ENCODE assay signal across 9 mouse cellular contexts in the genomic region with DNA sequence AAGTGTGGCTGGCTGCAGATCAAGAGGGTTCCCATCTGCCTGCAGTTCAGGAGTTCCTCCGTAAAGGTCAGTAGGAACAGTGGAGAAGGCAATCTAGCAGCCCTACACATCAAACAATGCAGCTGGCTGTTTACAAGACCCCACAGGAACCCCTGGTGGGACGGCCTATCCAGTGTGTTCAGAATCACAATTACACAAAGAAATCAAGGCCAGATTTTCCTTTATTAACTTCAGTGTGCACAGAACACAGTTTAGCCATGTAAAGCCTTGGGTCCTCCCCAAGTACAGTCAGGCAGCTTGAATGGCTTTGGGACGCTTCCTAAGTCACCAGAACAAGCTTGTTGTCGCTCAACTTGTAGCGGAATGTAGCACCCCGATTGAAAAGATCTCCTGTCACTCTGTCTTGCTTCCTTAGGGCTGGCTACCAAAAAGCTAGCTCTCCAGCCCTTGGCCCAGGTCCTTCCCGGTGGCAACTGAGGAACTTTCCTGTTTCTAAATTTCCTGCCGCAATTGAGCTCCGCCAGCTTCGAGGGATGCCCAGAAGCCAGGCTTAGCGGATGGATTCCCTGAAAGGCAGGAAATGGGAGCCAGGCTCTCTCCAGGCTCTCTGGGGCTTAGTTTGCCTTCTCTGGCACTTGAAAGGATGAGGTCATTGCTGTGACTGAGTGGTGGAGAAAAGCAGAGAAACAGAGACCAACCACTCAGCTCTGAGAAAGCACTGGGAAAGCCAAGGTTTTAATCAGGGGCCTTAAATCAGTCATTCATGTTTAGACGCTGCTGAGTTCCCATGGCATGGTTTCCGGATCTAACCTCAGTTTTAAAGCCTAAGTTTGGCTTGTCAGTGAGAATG.
DNase-seq lines count a peak whose midpoint lies in the region; ATAC-seq and TF ChIP-seq lines count a peak whose summit lies in the region.
"Had no signal": no experiment of that assay in that cellular context is flagged by ENCODE, and none has a peak within 500 bp of the region (broad histone marks: within the 10 kb centered on the region; RNA-seq: fewer than 3 reads in every experiment).

No protein-coding gene starts in this region.

- no peaks in the 10 kb centered on the region for H3K36me3 ChIP-seq in midbrain, embryonic 14.5 days (ENCODE audit: control insufficient read depth, insufficient read depth, low read length)
- H3K36me3 ChIP-seq in midbrain, embryonic 15.5 days (replicated peaks) = no peaks in the 10 kb centered on the region
- no peaks in the 10 kb centered on the region for H3K36me3 ChIP-seq in embryonic facial prominence, embryonic 13.5 days
- no peaks in the 10 kb centered on the region for H3K36me3 ChIP-seq in heart, embryonic 16.5 days (ENCODE audit: control insufficient read depth, insufficient read depth)
- H3K36me3 ChIP-seq in lung, postnatal 0 days (ENCODE audit: insufficient read depth, low read length) = no peaks in the 10 kb centered on the region
- H3K36me3 ChIP-seq: liver, embryonic 15.5 days had no signal

- peak; percentile 4 for DNase-seq in midbrain, embryonic 14.5 days
- DNase-seq in lung, postnatal 0 days (ENCODE audit: low spot score) = peak; percentile 69
- no peak for DNase-seq in urinary bladder, adult 18-20 months (ENCODE audit: low spot score in 2 of 2)
- no peak for DNase-seq in spleen, postnatal 10 days (ENCODE audit: low spot score in 2 of 2)
- DNase-seq in urinary bladder, postnatal 14 days (ENCODE audit: low spot score) = no peak

- ATAC-seq in midbrain, embryonic 14.5 days (ENCODE audit: low FRiP score, low TSS enrichment) = no peak
- ATAC-seq in midbrain, embryonic 15.5 days (replicated peaks) = no peak
- ATAC-seq in embryonic facial prominence, embryonic 13.5 days (ENCODE audit: insufficient number of reproducible peaks, insufficient read depth, low FRiP score, low TSS enrichment, low read depth) = no peak
- ATAC-seq in heart, embryonic 16.5 days (replicated peaks; ENCODE audit: extremely low read depth, insufficient read depth, low FRiP score) = peak; percentile 74
- peak; percentile 84 for ATAC-seq in lung, postnatal 0 days

- 76% methylated on average over 13 of the region's 13 CpGs for whole genome bisulfite sequencing in midbrain, embryonic 14.5 days
- WGBS in midbrain, embryonic 15.5 days = 74% methylated on average over 13 of the region's 13 CpGs
- WGBS in embryonic facial prominence, embryonic 13.5 days = 26% methylated on average over 13 of the region's 13 CpGs
- 48% methylated on average over 13 of the region's 13 CpGs for WGBS in heart, embryonic 16.5 days
- WGBS in lung, postnatal 0 days = 19% methylated on average over 13 of the region's 13 CpGs

- TF ChIP-seq CTCF in lung, postnatal 0 days (IDR thresholded peaks at IDR 0.05) = no peak

- no peak for TF ChIP-seq EP300 in lung, postnatal 0 days (IDR thresholded peaks at IDR 0.05)

- no peak overlapping the region for H3K27ac ChIP-seq in midbrain, embryonic 14.5 days (replicated peaks; ENCODE audit: low read depth, low read length)
- no peak overlapping the region for H3K27ac ChIP-seq in midbrain, embryonic 15.5 days
- peak overlapping the region; percentile 90 for H3K27ac ChIP-seq in embryonic facial prominence, embryonic 13.5 days
- peak overlapping the region; percentile 62 for H3K27ac ChIP-seq in heart, embryonic 16.5 days (ENCODE audit: low read length)
- H3K27ac ChIP-seq in lung, postnatal 0 days (ENCODE audit: low read length) = 0 out of 2 replicates have a peak overlapping the region, but pooled peaks have one; percentile 1
- H3K27ac ChIP-seq: liver, embryonic 15.5 days had no signal

- no peaks in the 10 kb centered on the region for H3K9me3 ChIP-seq in midbrain, embryonic 14.5 days (ENCODE audit: control insufficient read depth, low read length)
- no peaks in the 10 kb centered on the region for H3K9me3 ChIP-seq in midbrain, embryonic 15.5 days
- H3K9me3 ChIP-seq in embryonic facial prominence, embryonic 13.5 days = no peaks in the 10 kb centered on the region
- no peaks in the 10 kb centered on the region for H3K9me3 ChIP-seq in heart, embryonic 16.5 days (replicated peaks; ENCODE audit: control insufficient read depth, low read length)
- no peaks in the 10 kb centered on the region for H3K9me3 ChIP-seq in lung, postnatal 0 days (ENCODE audit: low read length)
- H3K9me3 ChIP-seq: liver, embryonic 15.5 days had no signal

- no peak overlapping the region for H3K9ac ChIP-seq in midbrain, embryonic 14.5 days (replicated peaks; ENCODE audit: low read length)
- H3K9ac ChIP-seq in midbrain, embryonic 15.5 days = no peak overlapping the region
- no peak overlapping the region for H3K9ac ChIP-seq in embryonic facial prominence, embryonic 13.5 days
- H3K9ac ChIP-seq in heart, embryonic 16.5 days (ENCODE audit: low read length) = no peak overlapping the region
- no peak overlapping the region for H3K9ac ChIP-seq in lung, postnatal 0 days (replicated peaks; ENCODE audit: low read depth)
- H3K9ac ChIP-seq: liver, embryonic 15.5 days had no signal

- H3K4me2 ChIP-seq in midbrain, embryonic 14.5 days (ENCODE audit: low read length) = no peak overlapping the region
- H3K4me2 ChIP-seq in midbrain, embryonic 15.5 days = no peak overlapping the region
- H3K4me2 ChIP-seq in embryonic facial prominence, embryonic 13.5 days = peak overlapping the region; percentile 10
- peak overlapping the region; percentile 17; the same call in 1 of the 2 replicates for H3K4me2 ChIP-seq in heart, embryonic 16.5 days (ENCODE audit: low read depth, low read length)
- 0 out of 2 replicates have a peak overlapping the region, but pooled peaks have one; percentile 9 for H3K4me2 ChIP-seq in lung, postnatal 0 days (replicated peaks; ENCODE audit: low read depth, low read length)
- H3K4me2 ChIP-seq: liver, embryonic 15.5 days had no signal

- H3K4me3 ChIP-seq in midbrain, embryonic 14.5 days (replicated peaks; ENCODE audit: low read depth, low read length) = no peak overlapping the region
- H3K4me3 ChIP-seq in midbrain, embryonic 15.5 days = no peak overlapping the region
- no peak overlapping the region for H3K4me3 ChIP-seq in embryonic facial prominence, embryonic 13.5 days
- H3K4me3 ChIP-seq in heart, embryonic 16.5 days (ENCODE audit: low read length) = no peak overlapping the region
- H3K4me3 ChIP-seq in lung, postnatal 0 days (ENCODE audit: low read depth, low read length) = no peak overlapping the region
- H3K4me3 ChIP-seq: liver, embryonic 15.5 days had no signal

- H3K4me1 ChIP-seq in midbrain, embryonic 14.5 days (ENCODE audit: control insufficient read depth, insufficient read depth, low read length) = no peaks in the 10 kb centered on the region
- no peaks in the 10 kb centered on the region; the same call in 1 of the 2 replicates for H3K4me1 ChIP-seq in midbrain, embryonic 15.5 days
- peaks cover 51% of the 10 kb centered on the region for H3K4me1 ChIP-seq in embryonic facial prominence, embryonic 13.5 days
- peaks cover 20% of the 10 kb centered on the region for H3K4me1 ChIP-seq in heart, embryonic 16.5 days (ENCODE audit: control insufficient read depth, insufficient read depth, low read length)
- no peaks in the 10 kb centered on the region for H3K4me1 ChIP-seq in lung, postnatal 0 days (ENCODE audit: insufficient read depth, low read depth, low read length)
- H3K4me1 ChIP-seq: liver, embryonic 15.5 days had no signal

- no peaks in the 10 kb centered on the region for H3K27me3 ChIP-seq in midbrain, embryonic 14.5 days (ENCODE audit: control insufficient read depth, insufficient read depth, low read length)
- no peaks in the 10 kb centered on the region for H3K27me3 ChIP-seq in midbrain, embryonic 15.5 days (replicated peaks)
- no peaks in the 10 kb centered on the region for H3K27me3 ChIP-seq in embryonic facial prominence, embryonic 13.5 days
- no peaks in the 10 kb centered on the region for H3K27me3 ChIP-seq in heart, embryonic 16.5 days (ENCODE audit: control insufficient read depth, insufficient read depth, low read length)
- no peaks in the 10 kb centered on the region for H3K27me3 ChIP-seq in lung, postnatal 0 days (replicated peaks; ENCODE audit: insufficient read depth, low read length)
- H3K27me3 ChIP-seq: liver, embryonic 15.5 days had no signal

Comparison
In these comparisons a context has a peak if more than half of its experiments do, and no peak if none do; other contexts are left out.
1. ATAC-seq: peak in heart, embryonic 16.5 days (single experiment) and lung, postnatal 0 days (single experiment); none in midbrain, embryonic 14.5 days (single experiment), midbrain, embryonic 15.5 days (single experiment) and embryonic facial prominence, embryonic 13.5 days (single experiment).
2. DNase-seq: peak in midbrain, embryonic 14.5 days (single experiment) and lung, postnatal 0 days (single experiment); none in urinary bladder, adult 18-20 months (0 of 2), spleen, postnatal 10 days (0 of 2) and urinary bladder, postnatal 14 days (single experiment).
3. H3K27ac ChIP-seq: peak in embryonic facial prominence, embryonic 13.5 days (single experiment), heart, embryonic 16.5 days (single experiment) and lung, postnatal 0 days (single experiment); none in midbrain, embryonic 14.5 days (single experiment) and midbrain, embryonic 15.5 days (single experiment).
4. H3K4me2 ChIP-seq: peak in embryonic facial prominence, embryonic 13.5 days (single experiment), heart, embryonic 16.5 days (single experiment) and lung, postnatal 0 days (single experiment); none in midbrain, embryonic 14.5 days (single experiment) and midbrain, embryonic 15.5 days (single experiment).